22 mouse cellular contexts compared by ENCODE assay signal in the genomic region with DNA sequence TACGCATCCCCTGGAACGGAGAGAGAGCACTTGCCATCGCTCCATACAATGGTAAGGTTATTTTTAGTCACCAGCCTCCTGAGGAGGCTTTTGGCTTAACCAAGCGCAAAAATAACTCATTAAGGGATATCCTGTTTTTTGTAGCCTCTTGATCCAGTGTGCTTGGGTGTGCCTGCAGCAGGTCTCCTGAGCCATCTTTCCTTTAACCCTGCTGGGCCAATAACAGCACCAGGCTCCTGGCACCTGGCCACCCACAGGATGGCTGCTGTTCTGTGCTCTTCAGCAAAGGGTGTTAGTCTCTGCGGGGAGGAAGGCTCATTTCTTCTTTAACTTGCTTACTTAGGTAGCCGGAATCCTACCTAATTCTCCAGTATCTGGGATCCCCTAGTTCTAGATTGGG. TPM values are rescaled to one million over a fixed set of nuclear protein-coding genes. Genes with fewer than 3 reads are reported as not detected.
A peak's percentile ranks its signal among the peaks of the same experiment; 100 is the strongest.
DNase-seq lines count a peak whose midpoint lies in the region; ATAC-seq and TF ChIP-seq lines count a peak whose summit lies in the region.
"Had no signal": no experiment of that assay in that cellular context is flagged by ENCODE, and none has a peak within 500 bp of the region (broad histone marks: within the 10 kb centered on the region; RNA-seq: fewer than 3 reads in every experiment).

No protein-coding gene starts in this region.

- WGBS in kidney, adult 2 months, result 44% methylated on average over 6 of the region's 6 CpGs
- 54% methylated on average over 6 of the region's 6 CpGs for WGBS in kidney, embryonic 16.5 days

- no peak overlapping the region for H3K4me3 ChIP-seq in kidney, adult 2 months (ENCODE audit: insufficient read depth, low read depth, low read length)
- no peak overlapping the region for H3K4me3 ChIP-seq in kidney, embryonic 16.5 days (ENCODE audit: low read length)
- no peak overlapping the region for H3K4me3 ChIP-seq in layer of hippocampus, adult 2 months
- H3K4me3 ChIP-seq: embryonic facial prominence, embryonic 15.5 days; forebrain, embryonic 15.5 days; limb, embryonic 10.5 days; liver, embryonic 13.5 days had no signal

- H3K27ac ChIP-seq in kidney, adult 2 months (ENCODE audit: insufficient read depth, low read depth, low read length), result no peak overlapping the region
- no peak overlapping the region for H3K27ac ChIP-seq in kidney, embryonic 16.5 days (ENCODE audit: low read length)
- H3K27ac ChIP-seq in layer of hippocampus, adult 2 months, result no peak overlapping the region
- H3K27ac ChIP-seq: embryonic facial prominence, embryonic 15.5 days; forebrain, embryonic 15.5 days; hindbrain, embryonic 14.5 days; kidney, postnatal 0 days; limb, embryonic 10.5 days; liver, embryonic 13.5 days had no signal

- TF ChIP-seq POLR2A in kidney, adult 2 months (IDR thresholded peaks at IDR 0.05; ENCODE audit: low read depth, low read length), result no peak

- no peaks in the 10 kb centered on the region for H3K9me3 ChIP-seq in kidney, embryonic 16.5 days (ENCODE audit: low read length)
- H3K9me3 ChIP-seq: embryonic facial prominence, embryonic 15.5 days; forebrain, embryonic 15.5 days; limb, embryonic 10.5 days; liver, embryonic 13.5 days had no signal

- DNase-seq in cerebellum, postnatal 10 days, result peak; percentile 28 to 40
- DNase-seq in kidney, adult 2 months, result peak; percentile 36
- DNase-seq in heart, adult 9 months (ENCODE audit: low spot score in 2 of 2), result peak; percentile 29 to 62
- peak; percentile 42 to 53 for DNase-seq in heart, postnatal 14 days
- DNase-seq in urinary bladder, postnatal 10 days (ENCODE audit: low spot score), result no peak
- DNase-seq in layer of hippocampus, adult 2 months (ENCODE audit: low spot score in 2 of 2), result no peak
- DNase-seq: gastrocnemius, postnatal 25 days; layer of hippocampus, postnatal 36 days; liver, embryonic 13.5 days; right cerebral cortex, postnatal 4 days had no signal

- no peak overlapping the region for H3K4me2 ChIP-seq in kidney, embryonic 16.5 days (replicated peaks; ENCODE audit: low read depth, low read length)
- H3K4me2 ChIP-seq: embryonic facial prominence, embryonic 15.5 days; forebrain, embryonic 15.5 days; hindbrain, embryonic 14.5 days; liver, embryonic 13.5 days had no signal

- ATAC-seq in cerebellum, adult (ENCODE audit: insufficient number of reproducible peaks, low FRiP score, low TSS enrichment), result no peak
- no peak for ATAC-seq in kidney, embryonic 16.5 days (ENCODE audit: low FRiP score, low TSS enrichment)
- ATAC-seq: midbrain, embryonic 16.5 days had no signal

- H3K4me1 ChIP-seq in kidney, adult 2 months (ENCODE audit: control insufficient read depth, insufficient read depth, low read length), result no peaks in the 10 kb centered on the region
- no peaks in the 10 kb centered on the region for H3K4me1 ChIP-seq in kidney, embryonic 16.5 days (ENCODE audit: insufficient read depth, low read length)
- H3K4me1 ChIP-seq: embryonic facial prominence, embryonic 15.5 days; limb, embryonic 10.5 days; liver, embryonic 13.5 days had no signal

- no peak for TF ChIP-seq CTCF in kidney, adult 2 months (conservative IDR thresholded peaks at IDR 0.05; ENCODE audit: insufficient read depth, insufficient read length, low read depth, low read length)
- no peak for TF ChIP-seq CTCF in layer of hippocampus, adult 2 months (conservative IDR thresholded peaks at IDR 0.05)

- H3K9ac ChIP-seq in kidney, embryonic 16.5 days (replicated peaks; ENCODE audit: low read length), result no peak overlapping the region
- H3K9ac ChIP-seq: embryonic facial prominence, embryonic 15.5 days; forebrain, embryonic 15.5 days; hindbrain, embryonic 14.5 days; liver, embryonic 13.5 days had no signal

- no peaks in the 10 kb centered on the region for H3K36me3 ChIP-seq in kidney, adult 2 months (ENCODE audit: control insufficient read depth, insufficient read depth, low read length)
- H3K36me3 ChIP-seq in kidney, embryonic 16.5 days (ENCODE audit: insufficient read depth, low read length), result no peaks in the 10 kb centered on the region
- H3K36me3 ChIP-seq: embryonic facial prominence, embryonic 15.5 days; forebrain, embryonic 15.5 days; limb, embryonic 10.5 days; liver, embryonic 13.5 days had no signal

- no peaks in the 10 kb centered on the region; the same call in 1 of the 2 replicates for H3K27me3 ChIP-seq in kidney, adult 2 months (replicated peaks; ENCODE audit: control insufficient read depth, insufficient read depth, low read length)
- no peaks in the 10 kb centered on the region for H3K27me3 ChIP-seq in kidney, embryonic 16.5 days (ENCODE audit: insufficient read depth, low read length)
- H3K27me3 ChIP-seq: CH12.LX; embryonic facial prominence, embryonic 15.5 days; forebrain, embryonic 15.5 days; liver, embryonic 13.5 days had no signal

- intact Hi-C loops in heart, postnatal 14 days (cut with DNase I), result no loop called here

RNA-seq across cellular contexts. Expression of a gene that starts 23.7 kb away (rescaled TPM):
- polyA plus RNA-seq in kidney, adult 2 months (2012; rRNA removed), result not detected in 2 replicates
- not detected in 2 replicates for polyA plus RNA-seq in kidney, embryonic 16.5 days (2015; fragmentation: Nextera tagmentation; extraction: Ambion mirVana)
- total RNA-seq in heart, postnatal 14 days (2021), result under 1 TPM; 0.29 to 0.74 TPM
- total RNA-seq in layer of hippocampus, adult 2 months (2021), result not detected
- total RNA-seq: adrenal gland, postnatal 36 days; CH12.LX; layer of hippocampus, postnatal 36 days; megakaryocyte, adult 5-6 weeks had no signal
- polyA plus RNA-seq: hindbrain, embryonic 14.5 days; kidney, postnatal 0 days; limb, embryonic 10.5 days; lung, embryonic 16.5 days had no signal

RNA-seq across cellular contexts. Expression of a gene that starts 59.7 kb away (rescaled TPM):
- 502 TPM in 2 replicates for polyA plus RNA-seq in kidney, adult 2 months (2012; rRNA removed)
- 616 and 637 TPM in 2 replicates for polyA plus RNA-seq in kidney, embryonic 16.5 days (2015; fragmentation: Nextera tagmentation; extraction: Ambion mirVana)
- total RNA-seq in heart, postnatal 14 days (2021), result 1,000 to 10,000 TPM; 4,839 to 4,843 TPM
- total RNA-seq in layer of hippocampus, adult 2 months (2021), result 100 to 1,000 TPM; 549 to 572 TPM

Comparison
In these comparisons a context has a peak if more than half of its experiments do, and no peak if none do; other contexts are left out.
1. DNase-seq: peak in cerebellum, postnatal 10 days (2 of 2), kidney, adult 2 months (single experiment), heart, adult 9 months (2 of 2) and heart, postnatal 14 days (2 of 2); none in urinary bladder, postnatal 10 days (single experiment) and layer of hippocampus, adult 2 months (0 of 2).
2. RNA of a gene that starts 59.7 kb away (total RNA-seq): 4,839 to 4,843 TPM in heart, postnatal 14 days; 549 to 572 TPM in layer of hippocampus, adult 2 months; every median in the first group is over 4 times any median in the second.